Mouse (Mus musculus) lung, embryonic 15.5 days (tissue): ENCODE measurements around the gene Pik3cg. TPM values are rescaled to one million over a fixed set of nuclear protein-coding genes. Genes with fewer than 3 reads are reported as not detected.

Experiments used
- ATAC-seq: fragments of 200-750 bp; cut with Nextera tagmentation; 2 replicates; pipeline ENCODE4 v1.8.0; 2017; ENCODE audit warnings: moderate number of reproducible peaks, borderline replicate concordance; ENCODE audit not compliant: low FRiP score, low TSS enrichment; ENCODE audit errors: extremely low read depth
- H3K27ac ChIP-seq: fragments of 300-500 bp; sonication (generic); 2 replicates; pipeline ENCODE4 v1.5.1; 2015; ENCODE audit warnings: moderate library complexity, mild to moderate bottlenecking, inconsistent platforms
- H3K27me3 ChIP-seq: fragments of 300-500 bp; sonication (generic); 2 replicates; pipeline ENCODE4 v1.6.1; 2015; ENCODE audit warnings: inconsistent platforms
- H3K36me3 ChIP-seq: fragments of 300-500 bp; sonication (generic); 2 replicates; pipeline ENCODE4 v1.6.1; 2015; ENCODE audit warnings: inconsistent platforms
- H3K4me1 ChIP-seq: fragments of 300-500 bp; sonication (generic); 2 replicates; pipeline ENCODE4 v1.6.1; 2015; ENCODE audit warnings: inconsistent platforms
- H3K4me2 ChIP-seq: fragments of 300-500 bp; sonication (generic); 2 replicates; pipeline ENCODE4 v1.6.1; 2015; ENCODE audit warnings: inconsistent platforms, mild to moderate bottlenecking, moderate library complexity
- H3K4me3 ChIP-seq: fragments of 300-500 bp; sonication (generic); 2 replicates; pipeline ENCODE4 v1.5.1; 2015; ENCODE audit warnings: mild to moderate bottlenecking, inconsistent platforms
- H3K9ac ChIP-seq: fragments of 300-500 bp; sonication (generic); 2 replicates; pipeline ENCODE4 v1.6.1; 2015; ENCODE audit warnings: inconsistent platforms
- H3K9me3 ChIP-seq: fragments of 300-500 bp; sonication (generic); 2 replicates; pipeline ENCODE4 v1.6.1; 2016; ENCODE audit warnings: inconsistent platforms
- WGBS: fragments of 180-500 bp; shearing (Covaris S2); methylation state at CpG from one replicate; pipeline ENCODE4 v1.1.7; 2015; 5-methylcytosine and 5-hydroxymethylcytosine counted together
- polyA plus RNA-seq: library from polyadenylated mRNA; unstranded; fragments of >200 nt; fragmentation: Nextera tagmentation; extraction: Ambion mirVana; gene quantifications from 2 replicates; pipeline ENCODE4 v1.2.1, GENCODE M21; 2015

Pik3cg gene
- polyA plus RNA-seq, 1 experiment from 2014 or later = 3.9 TPM

DNA sequence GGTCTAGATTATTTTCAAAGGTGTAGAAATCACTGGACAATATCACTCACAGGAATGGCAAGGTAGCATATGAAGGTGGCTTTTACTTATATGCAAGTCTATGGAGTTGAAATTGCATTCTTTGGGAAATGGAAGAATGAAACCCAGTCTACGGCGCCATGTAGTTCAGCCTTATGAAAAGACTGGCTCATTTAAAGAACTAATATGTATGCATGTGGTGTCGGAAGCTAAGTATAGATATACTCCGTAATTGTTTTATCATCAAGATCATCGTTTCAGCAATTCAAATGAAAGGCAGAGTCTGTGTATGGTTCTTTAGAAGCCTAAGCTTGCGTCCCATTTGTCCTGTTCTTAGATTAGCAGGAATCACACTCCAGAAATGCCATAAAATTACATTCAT, 34.0 kb downstream of the Pik3cg start:
- no peaks in the 10 kb centered on the region for H3K4me1 ChIP-seq
- ATAC-seq = no peak
- no peak overlapping the region for H3K27ac ChIP-seq
- H3K9ac ChIP-seq = no peak overlapping the region
- H3K9me3 ChIP-seq = no peaks in the 10 kb centered on the region
- no peaks in the 10 kb centered on the region for H3K36me3 ChIP-seq
- 89% methylated on average over 6 of the region's 6 CpGs for WGBS
- H3K4me2 ChIP-seq = no peak overlapping the region
- no peak overlapping the region for H3K4me3 ChIP-seq
- no peaks in the 10 kb centered on the region for H3K27me3 ChIP-seq

DNA sequence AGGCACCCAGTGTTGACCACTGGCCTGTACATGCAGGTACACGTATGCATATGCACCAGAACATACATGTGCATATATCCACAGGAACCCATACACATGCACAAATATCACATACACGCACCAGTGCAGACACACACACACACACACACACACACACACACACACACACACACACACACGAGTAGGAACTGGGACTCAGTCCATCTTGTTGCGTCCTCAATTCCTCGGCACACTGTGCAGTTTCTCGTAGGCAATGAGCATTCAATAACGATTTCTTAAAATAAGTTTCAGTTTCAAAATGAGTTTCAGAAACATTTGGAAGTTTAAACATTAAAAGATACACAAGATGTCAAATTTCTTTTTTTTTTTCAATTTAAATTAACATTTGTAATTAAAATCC, 35.6 kb downstream of the Pik3cg start:
- 81% methylated on average over 7 of the region's 7 CpGs for WGBS
- Histone ChIP-seq H3K9me3 (no peaks in the 10 kb centered on the region), H3K27me3 (no peaks in the 10 kb centered on the region), H3K4me1 (no peaks in the 10 kb centered on the region), H3K36me3 (no peaks in the 10 kb centered on the region), H3K27ac (no peak overlapping the region), H3K4me3 (no peak overlapping the region), H3K9ac (no peak overlapping the region), H3K4me2 (no peak overlapping the region)
- ATAC-seq = no peak

DNA sequence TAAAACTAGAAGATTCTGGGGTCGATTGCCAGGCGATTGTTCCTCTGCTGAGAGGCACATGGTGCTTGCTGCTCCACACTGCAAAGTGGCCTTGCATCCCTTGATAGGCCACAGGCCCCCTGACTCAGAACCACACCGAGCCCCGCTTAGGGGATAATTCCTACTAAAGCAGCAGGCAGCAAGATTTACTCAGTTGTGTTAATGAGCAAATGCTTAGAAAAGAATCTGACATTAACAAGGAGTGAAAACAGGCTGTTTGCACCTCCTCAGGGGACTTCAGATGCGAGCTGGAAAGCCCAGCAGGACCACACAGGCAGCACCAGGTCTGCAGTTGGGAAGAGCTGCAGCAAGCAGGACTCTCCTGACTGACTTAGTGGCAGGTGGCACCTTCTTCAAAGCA, 39.3 kb downstream of the Pik3cg start:
- Histone ChIP-seq H3K4me3 (no peak overlapping the region), H3K4me1 (no peaks in the 10 kb centered on the region), H3K4me2 (no peak overlapping the region), H3K9me3 (no peaks in the 10 kb centered on the region), H3K9ac (no peak overlapping the region), H3K27me3 (no peaks in the 10 kb centered on the region), H3K27ac (no peak overlapping the region), H3K36me3 (no peaks in the 10 kb centered on the region)
- 26% methylated on average over 5 of the region's 5 CpGs for WGBS
- no peak for ATAC-seq

DNA sequence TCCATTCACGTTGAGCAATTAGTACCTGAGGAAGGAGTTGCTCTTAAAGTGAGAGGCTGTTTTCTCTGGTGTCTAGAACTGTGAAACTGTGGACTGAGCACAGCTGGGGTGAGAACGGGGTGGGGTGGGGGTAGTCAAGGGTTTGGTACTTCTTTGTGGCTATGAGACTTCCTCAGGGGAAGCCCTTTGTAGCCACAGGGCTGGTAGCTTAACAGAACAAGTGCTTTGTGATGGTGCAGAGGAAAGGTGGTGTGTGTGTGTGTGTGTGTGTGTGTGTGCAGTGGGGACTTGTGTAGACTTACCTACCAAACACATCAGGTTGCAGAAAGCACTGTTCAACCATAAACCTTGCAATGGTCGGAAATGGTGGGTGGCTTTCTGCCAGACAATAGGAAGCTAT, 39.7 kb downstream of the Pik3cg start:
- no peaks in the 10 kb centered on the region for H3K9me3 ChIP-seq
- 24% methylated on average over 3 of the region's 3 CpGs for WGBS
- ATAC-seq = 0 out of 2 replicates have a peak, but pooled peaks have one; percentile 39

DNA sequence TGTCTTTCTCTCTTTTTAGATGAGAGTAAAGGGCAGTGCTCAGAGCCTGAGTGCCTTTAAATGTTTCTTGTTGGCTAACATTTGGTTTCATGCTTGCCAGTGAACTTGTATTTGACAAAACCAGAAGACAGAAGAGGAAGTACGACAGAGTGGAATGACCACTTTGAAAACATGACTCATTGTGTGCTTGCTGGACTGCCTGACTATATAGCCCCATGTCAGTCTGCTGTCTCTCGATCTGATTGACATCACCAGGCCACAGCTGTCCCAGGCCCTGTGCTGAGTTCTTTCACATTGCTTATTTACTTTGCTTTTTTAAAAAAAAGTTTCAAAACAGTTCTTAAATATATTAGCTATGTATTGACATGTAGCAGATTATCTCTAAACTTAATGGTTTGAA, 44.8 kb downstream of the Pik3cg start:
- H3K4me2 ChIP-seq = no peak overlapping the region
- H3K36me3 ChIP-seq = no peaks in the 10 kb centered on the region
- no peak overlapping the region for H3K27ac ChIP-seq
- WGBS = 64% methylated on average over 2 of the region's 2 CpGs
- H3K27me3 ChIP-seq = no peaks in the 10 kb centered on the region
- no peak overlapping the region for H3K4me3 ChIP-seq
- no peaks in the 10 kb centered on the region for H3K4me1 ChIP-seq
- H3K9me3 ChIP-seq = no peaks in the 10 kb centered on the region
- no peak overlapping the region for H3K9ac ChIP-seq
- ATAC-seq = no peak

More for the DNA sequence above, 39.7 kb downstream of the Pik3cg start:
- H3K4me3 ChIP-seq = no peak overlapping the region
- no peak overlapping the region for H3K27ac ChIP-seq
- no peak overlapping the region for H3K4me2 ChIP-seq
- no peaks in the 10 kb centered on the region for H3K27me3 ChIP-seq
- no peaks in the 10 kb centered on the region for H3K4me1 ChIP-seq
- no peaks in the 10 kb centered on the region for H3K36me3 ChIP-seq
- no peak overlapping the region for H3K9ac ChIP-seq

DNA sequence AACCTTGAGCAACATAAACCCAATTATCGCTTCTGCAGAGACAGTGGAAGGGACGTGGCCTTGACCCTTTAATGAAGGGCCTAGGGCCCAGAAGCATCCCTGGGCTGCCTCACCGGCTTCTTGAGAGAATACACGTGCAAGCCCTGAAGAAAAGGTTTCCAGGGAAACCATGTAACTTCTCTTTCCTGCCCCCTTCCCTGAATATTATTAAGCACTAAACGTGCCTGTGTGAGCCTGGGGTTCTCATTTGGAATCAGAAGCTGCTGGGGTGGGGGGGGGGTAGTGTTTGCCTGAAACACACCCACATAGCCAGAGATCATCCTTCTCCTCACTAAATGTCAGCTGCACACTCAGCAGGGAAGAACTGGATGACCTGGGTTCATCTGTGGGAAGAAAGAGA, 49.7 kb downstream of the Pik3cg start:
- Histone ChIP-seq H3K4me3 (no peak overlapping the region), H3K36me3 (no peaks in the 10 kb centered on the region), H3K4me1 (no peaks in the 10 kb centered on the region), H3K4me2 (no peak overlapping the region), H3K9me3 (no peaks in the 10 kb centered on the region), H3K27me3 (no peaks in the 10 kb centered on the region), H3K9ac (no peak overlapping the region), H3K27ac (no peak overlapping the region)
- no peak for ATAC-seq
- 64% methylated on average over 5 of the region's 5 CpGs for WGBS

DNA sequence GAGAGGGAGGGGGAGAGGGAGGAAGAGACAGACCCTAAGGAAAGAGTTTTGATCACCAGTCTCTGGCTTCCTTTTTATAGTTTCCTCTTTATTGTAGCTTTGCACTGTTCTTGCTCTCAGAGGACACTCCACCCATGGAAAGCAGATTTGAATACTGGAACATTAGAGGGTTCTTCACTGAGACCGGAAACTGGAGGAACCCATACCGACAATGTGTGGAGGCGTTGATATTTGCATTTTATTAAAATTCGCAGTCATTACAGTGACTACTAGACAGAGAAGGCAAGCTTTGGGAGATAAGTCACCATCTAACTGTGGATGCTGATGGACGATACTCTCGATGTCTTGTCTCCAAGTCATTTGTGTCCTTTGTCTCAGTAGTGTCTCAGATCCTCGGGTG, 61.9 kb downstream of the Pik3cg start:
- no peak overlapping the region for H3K4me3 ChIP-seq
- H3K27me3 ChIP-seq = no peaks in the 10 kb centered on the region
- no peak for ATAC-seq
- H3K9me3 ChIP-seq = no peaks in the 10 kb centered on the region
- 81% methylated on average over 7 of the region's 7 CpGs for WGBS
- no peaks in the 10 kb centered on the region for H3K4me1 ChIP-seq
- no peak overlapping the region for H3K9ac ChIP-seq
- no peak overlapping the region for H3K4me2 ChIP-seq
- no peak overlapping the region for H3K27ac ChIP-seq
- H3K36me3 ChIP-seq = no peaks in the 10 kb centered on the region

DNA sequence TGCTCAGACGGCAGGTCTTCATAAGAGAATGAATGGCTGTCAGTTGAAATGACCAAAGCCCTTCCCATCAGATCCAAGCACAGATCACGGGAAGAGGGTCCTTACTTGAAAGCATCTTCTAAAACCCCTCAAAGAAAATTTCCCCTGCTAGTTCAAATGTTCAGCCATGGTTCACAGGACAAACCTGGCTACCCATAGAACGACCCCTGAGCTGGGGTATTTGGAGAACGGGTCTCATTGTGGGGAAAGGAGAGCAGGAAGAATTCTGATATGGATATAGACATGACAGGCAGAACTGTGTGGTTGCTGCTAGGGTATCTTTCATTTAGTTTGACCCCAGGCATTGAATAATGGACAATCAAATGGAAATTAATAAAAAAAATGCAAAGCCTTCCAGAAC, 62.8 kb downstream of the Pik3cg start:
- no peak for ATAC-seq
- WGBS = 73% methylated on average over 4 of the region's 4 CpGs
- H3K4me2 ChIP-seq = no peak overlapping the region
- no peak overlapping the region for H3K9ac ChIP-seq
- H3K9me3 ChIP-seq = no peaks in the 10 kb centered on the region
- no peaks in the 10 kb centered on the region for H3K27me3 ChIP-seq
- H3K36me3 ChIP-seq = no peaks in the 10 kb centered on the region
- H3K4me3 ChIP-seq = no peak overlapping the region
- no peaks in the 10 kb centered on the region for H3K4me1 ChIP-seq
- no peak overlapping the region for H3K27ac ChIP-seq

DNA sequence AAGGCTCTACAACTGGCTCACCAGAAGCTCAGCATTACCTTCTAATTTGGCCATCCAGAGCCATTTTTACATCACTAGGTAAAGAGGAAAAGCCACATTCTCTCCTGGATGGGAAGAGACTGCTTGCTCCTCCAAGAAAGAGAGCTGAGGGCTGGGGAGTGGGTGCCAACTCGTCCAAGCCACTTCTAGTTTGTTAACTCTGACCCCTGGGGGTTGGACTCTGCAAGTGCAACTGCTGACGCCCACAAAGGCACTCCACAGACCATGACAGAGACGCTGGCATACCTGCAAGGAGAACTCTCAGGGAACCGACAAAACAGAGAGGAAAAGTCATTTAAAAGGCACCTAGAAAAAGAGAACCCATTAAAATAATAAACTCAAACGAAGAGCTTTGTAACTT, 63.9 kb downstream of the Pik3cg start:
- no peaks in the 10 kb centered on the region for H3K36me3 ChIP-seq
- ATAC-seq = peak; percentile 46; the same call in 1 of the 2 replicates
- no peaks in the 10 kb centered on the region for H3K4me1 ChIP-seq
- H3K4me2 ChIP-seq = no peak overlapping the region
- H3K27ac ChIP-seq = no peak overlapping the region
- no peak overlapping the region for H3K4me3 ChIP-seq
- H3K9me3 ChIP-seq = no peaks in the 10 kb centered on the region
- WGBS = 2% methylated on average over 5 of the region's 5 CpGs
- no peaks in the 10 kb centered on the region for H3K27me3 ChIP-seq
- no peak overlapping the region for H3K9ac ChIP-seq

DNA sequence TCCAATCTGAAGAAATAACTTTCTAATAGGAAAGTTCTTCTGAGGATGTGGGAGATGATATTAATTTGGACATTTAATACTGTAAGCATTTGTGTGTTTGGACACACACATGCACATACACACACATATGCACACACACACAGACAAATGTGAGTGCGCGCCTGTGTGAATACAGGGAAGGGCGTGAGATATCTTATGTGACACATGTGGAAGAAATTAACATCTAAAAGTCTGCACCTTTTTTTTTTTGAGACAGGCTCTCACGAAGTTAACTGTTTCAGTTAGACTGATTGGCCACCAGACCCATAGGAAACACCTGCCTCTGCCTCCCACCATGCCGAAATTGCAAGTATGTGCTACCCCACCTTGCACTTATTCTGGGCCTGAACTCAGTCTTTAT, 64.7 kb downstream of the Pik3cg start:
- Histone ChIP-seq H3K4me1 (peaks cover 4% of the 10 kb centered on the region; the same call in 1 of the 2 replicates), H3K4me3 (no peak overlapping the region), H3K27me3 (no peaks in the 10 kb centered on the region), H3K4me2 (no peak overlapping the region), H3K9me3 (no peaks in the 10 kb centered on the region), H3K9ac (no peak overlapping the region), H3K36me3 (no peaks in the 10 kb centered on the region), H3K27ac (no peak overlapping the region)
- no peak for ATAC-seq
- 84% methylated on average over 5 of the region's 5 CpGs for WGBS

DNA sequence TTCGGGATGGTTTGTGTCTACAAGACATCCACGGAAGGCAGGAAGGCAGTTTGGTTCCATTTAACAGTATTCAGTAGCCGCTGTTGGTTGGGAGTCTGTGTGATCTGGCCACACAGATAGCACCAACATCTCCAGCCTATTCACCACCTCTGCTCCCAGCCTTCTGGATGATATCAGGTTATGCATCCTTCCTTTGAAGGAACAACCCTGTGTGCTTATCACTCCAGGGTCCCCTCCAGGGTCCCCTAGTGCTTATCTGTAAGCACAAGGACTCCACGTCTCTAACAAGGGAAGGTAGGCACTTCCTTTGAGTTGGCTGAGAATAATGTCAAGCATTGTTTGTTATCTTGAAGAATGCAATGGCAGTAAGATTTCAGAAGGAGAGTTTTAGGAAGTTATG, 65.3 kb downstream of the Pik3cg start:
- no peaks in the 10 kb centered on the region for H3K27me3 ChIP-seq
- ATAC-seq = peak; percentile 27; the same call in 1 of the 2 replicates
- H3K4me1 ChIP-seq = peaks cover 10% of the 10 kb centered on the region; the same call in 1 of the 2 replicates
- H3K9me3 ChIP-seq = no peaks in the 10 kb centered on the region
- H3K9ac ChIP-seq = no peak overlapping the region
- H3K27ac ChIP-seq = no peak overlapping the region
- no peaks in the 10 kb centered on the region for H3K36me3 ChIP-seq
- WGBS = 50% methylated on average over 4 of the region's 4 CpGs
- H3K4me2 ChIP-seq = no peak overlapping the region
- no peak overlapping the region for H3K4me3 ChIP-seq

DNA sequence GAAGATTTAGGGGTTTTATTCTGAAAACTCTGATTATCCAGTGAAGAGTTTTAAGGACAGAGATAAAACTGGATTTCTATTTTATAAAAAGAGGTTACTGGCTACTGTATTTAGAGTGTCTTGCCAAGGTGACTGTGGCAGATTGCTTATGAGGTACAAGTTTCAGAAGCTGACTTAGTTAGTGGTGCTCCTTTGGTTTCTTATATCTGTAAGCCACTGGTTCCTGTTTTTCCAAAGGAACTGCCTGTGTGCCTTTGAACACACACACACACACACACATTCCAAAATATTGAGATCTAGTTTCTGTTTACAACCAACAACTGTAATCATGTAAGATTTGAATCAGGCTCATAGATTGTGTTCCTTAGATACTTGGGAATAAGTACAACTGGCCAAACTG, 66.7 kb downstream of the Pik3cg start:
- Histone ChIP-seq H3K4me3 (no peak overlapping the region), H3K9ac (no peak overlapping the region), H3K4me1 (peaks cover 10% of the 10 kb centered on the region; the same call in 1 of the 2 replicates), H3K4me2 (no peak overlapping the region), H3K27me3 (no peaks in the 10 kb centered on the region), H3K9me3 (no peaks in the 10 kb centered on the region), H3K27ac (no peak overlapping the region), H3K36me3 (no peaks in the 10 kb centered on the region)
- no peak for ATAC-seq

DNA sequence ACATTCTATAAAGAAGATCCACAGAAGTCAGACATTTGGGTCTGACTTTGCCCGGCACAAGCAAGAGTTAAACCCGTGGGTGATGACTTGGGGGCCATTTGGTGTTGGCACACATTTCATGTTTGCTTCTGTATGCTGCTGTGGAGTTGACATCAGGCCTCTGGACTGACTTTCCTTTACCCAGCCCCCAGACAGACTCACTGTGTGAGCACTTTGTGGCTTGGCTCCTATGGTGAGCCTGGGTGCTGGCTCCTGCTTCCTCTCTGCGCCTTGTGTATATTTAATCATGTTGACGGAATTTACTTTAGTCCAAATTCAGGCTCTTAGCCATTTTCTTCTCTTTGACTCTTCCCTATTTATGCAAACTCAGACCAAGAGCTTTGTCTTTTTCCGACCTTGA, 69.6 kb downstream of the Pik3cg start:
- no peak overlapping the region for H3K4me3 ChIP-seq
- H3K27me3 ChIP-seq = no peaks in the 10 kb centered on the region
- H3K4me1 ChIP-seq = peaks cover 10% of the 10 kb centered on the region; the same call in 1 of the 2 replicates
- no peak overlapping the region for H3K4me2 ChIP-seq
- no peaks in the 10 kb centered on the region for H3K36me3 ChIP-seq
- 39% methylated on average over 5 of the region's 5 CpGs for WGBS
- H3K9me3 ChIP-seq = no peaks in the 10 kb centered on the region
- peak; percentile 81; the same call in 1 of the 2 replicates for ATAC-seq
- H3K9ac ChIP-seq = no peak overlapping the region
- H3K27ac ChIP-seq = 0 out of 2 replicates have a peak overlapping the region, but pooled peaks have one; percentile 4
